Mouse (Mus musculus) ES-CJ7 (cell line): ENCODE measurements at regions not wholly inside any gene's neighbourhood (a gene's known extent, or its start where the extent isn't known, plus 50 kb on each side); places are given as distances from the start of the nearest gene placed in this dataset.
A peak's percentile ranks its signal among the peaks of the same experiment; 100 is the strongest.

Source experiments
- DNase-seq: peaks from one replicate; pipeline ENCODE4 v3.0.0; 2011; ENCODE audit warnings: low read depth, low spot score

DNA sequence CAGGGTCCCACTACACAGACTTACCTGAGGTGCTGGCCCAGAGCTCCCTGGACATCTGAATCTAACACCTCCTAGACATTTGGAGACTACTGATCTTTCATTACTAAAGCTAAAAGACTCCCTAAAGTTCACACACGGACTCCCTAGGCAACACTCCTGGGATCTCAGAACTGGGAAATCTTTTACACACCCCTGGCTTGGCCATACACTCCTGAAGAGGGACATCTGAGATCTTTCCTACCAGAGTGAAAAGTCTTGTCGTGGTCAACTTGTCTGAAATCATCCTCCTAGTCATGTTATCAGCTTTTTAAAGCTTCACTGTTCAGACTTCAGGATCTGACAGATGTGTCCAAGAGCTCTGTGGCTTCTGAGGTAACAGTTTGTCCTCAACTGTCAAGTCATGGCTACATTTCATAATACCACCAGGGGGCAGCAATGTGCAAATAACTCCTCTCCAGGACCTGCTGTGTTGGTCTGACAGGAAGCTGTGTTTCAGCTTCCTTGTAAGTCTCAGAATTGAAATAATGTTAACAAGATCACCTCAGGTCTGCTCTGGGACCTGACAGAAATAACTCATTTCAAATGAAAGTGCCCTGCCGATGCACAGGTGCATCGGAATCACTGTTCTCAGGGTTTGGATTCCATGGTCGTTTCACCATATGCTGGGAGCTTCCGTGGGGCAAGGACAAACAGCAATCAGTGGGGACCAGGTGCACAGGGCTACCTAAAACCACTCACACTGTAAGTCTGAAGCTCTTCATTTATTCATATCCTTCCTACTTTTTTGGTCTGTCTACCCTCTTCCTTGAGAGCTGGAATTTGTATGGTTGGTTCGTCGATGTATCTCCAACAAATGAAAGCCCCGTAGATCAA is 92.3 kb upstream of the C1qtnf7 start:
- peak; percentile 81 for DNase-seq

DNA sequence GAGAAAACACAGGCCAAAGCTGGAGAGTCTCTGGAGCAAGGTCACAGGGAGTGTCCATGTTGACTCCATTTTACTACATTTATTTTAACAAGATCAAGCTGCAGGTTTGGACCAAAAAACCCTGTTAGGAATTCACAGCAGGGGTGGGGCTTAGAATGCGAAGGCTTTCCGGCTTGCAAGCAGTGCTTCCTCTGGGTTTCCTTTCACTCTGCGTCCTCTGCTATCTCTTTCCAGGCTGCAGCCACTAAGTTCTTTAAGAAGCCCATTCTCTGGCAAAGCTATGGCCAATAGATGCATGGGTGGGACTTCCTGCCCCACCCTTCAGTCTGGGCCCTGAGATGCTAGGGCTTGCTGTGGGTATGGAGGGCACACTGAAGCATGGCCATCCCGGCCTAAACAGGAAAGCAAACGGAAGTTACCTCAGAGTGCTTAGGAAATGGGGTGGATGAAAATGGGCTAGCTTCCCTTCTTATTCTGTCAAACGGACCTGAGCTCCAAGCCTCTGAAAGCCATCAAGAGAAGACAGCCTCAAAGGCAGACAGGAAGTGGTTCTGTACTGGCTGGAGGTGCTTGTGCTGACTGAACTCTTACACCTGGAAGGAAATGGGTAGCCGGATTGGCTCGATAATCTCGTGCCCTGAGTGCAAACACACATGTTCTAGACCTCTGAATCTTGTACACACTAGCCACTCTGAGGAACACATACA is 90.6 kb upstream of the C1qtnf7 start:
- DNase-seq, result peak; percentile 22

GRCm38 (mm10) chr5:43433337-43433736 is 82.0 kb upstream of the C1qtnf7 start:
- no peak for DNase-seq

DNA sequence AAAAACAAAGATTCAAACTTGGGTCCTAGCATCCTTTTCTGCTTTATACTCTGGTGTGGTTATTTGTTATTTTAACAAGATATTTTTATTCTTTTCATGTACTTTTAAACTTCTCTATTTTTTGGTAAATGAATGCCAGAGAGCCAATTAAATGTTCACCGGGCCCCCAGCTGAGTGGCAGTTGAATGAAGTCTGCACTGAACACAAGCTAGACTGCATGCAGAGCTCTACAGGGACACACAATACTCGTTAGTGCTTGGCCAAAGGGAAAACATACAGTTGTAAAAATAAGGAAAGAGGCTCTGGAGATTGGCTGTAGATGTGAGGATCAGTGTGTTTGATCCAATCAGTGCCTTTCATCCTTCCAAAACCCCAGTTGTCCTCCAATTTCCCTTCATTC is 76.1 kb upstream of the C1qtnf7 start:
- DNase-seq, result no peak

- no peak for DNase-seq
Observed at GRCm38 (mm10) chr5:43441306-43441705, 74.0 kb upstream of the C1qtnf7 start.

DNA sequence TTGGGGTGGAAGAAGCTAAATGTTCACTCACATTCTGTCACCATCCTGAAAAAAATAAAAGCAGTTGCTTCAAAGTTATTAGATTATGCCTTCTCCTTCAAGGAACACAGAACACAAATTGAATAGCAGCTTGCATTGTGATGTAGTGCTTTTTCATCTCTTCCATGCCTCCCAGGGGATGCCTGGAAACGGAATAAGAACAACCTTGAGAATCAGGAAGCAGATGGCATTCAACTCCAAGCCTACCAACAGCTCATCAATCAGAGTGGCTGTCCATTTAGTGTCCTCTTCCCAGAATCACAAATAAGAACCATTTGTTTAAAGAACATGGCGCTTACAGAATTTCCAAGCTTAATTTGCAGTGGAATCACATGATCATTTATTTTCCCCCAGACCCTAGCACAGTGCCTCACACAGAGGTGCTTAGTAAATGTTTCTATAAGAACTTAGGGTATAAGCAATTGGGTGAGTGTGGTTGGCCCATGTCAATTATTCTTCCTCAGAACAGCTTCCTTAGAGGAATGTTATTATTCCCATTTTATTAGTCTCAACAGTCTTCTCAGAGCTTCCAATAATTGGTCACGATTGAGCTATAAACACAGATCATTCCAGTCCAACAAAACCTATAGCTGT is 70.6 kb upstream of the C1qtnf7 start:
- no peak for DNase-seq

GRCm38 (mm10) chr5:43445620-43446019 is 69.7 kb upstream of the C1qtnf7 start:
- DNase-seq, result no peak

GRCm38 (mm10) chr5:43446295-43446694 is 69.0 kb upstream of the C1qtnf7 start:
- DNase-seq, result no peak

DNA sequence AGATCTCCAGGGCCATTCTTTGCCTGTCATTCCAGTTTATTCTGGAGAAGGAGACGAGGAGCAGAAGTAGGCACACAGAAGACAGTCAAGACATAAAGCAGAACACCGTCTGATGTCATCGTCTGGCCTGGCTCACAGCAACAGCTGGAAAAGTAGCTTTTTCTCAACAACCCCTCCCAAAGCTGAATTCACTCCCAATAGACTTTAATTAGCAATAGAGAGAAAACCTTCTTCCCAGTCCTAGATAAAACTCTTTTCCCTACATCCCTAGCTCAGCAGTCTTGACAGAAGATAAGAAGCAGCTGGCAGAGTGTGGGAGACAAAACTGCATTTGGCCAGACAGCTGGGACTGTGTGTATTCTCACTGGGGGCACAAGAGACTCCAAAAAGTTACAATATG is 59.3 kb upstream of the C1qtnf7 start:
- DNase-seq, result no peak

GRCm38 (mm10) chr5:43457725-43458124 is 57.6 kb upstream of the C1qtnf7 start:
- DNase-seq, result no peak

GRCm38 (mm10) chr5:43461987-43462715 is 53.2 kb upstream of the C1qtnf7 start:
- DNase-seq, result no peak
